Mouse (Mus musculus) stomach, postnatal 0 days (tissue): ENCODE measurements around the gene 9330182L06Rik.

ENCODE experiments used
- CTCF ChIP-seq: IDR thresholded peaks from 2 replicates; pipeline ENCODE4 v1.5.1; 2016; ENCODE audit warnings: antibody characterized with exemption, low read depth, mild to moderate bottlenecking, moderate library complexity
- EP300 ChIP-seq: optimal IDR thresholded peaks from 2 replicates; pipeline ENCODE3; 2016; ENCODE audit warnings: antibody characterized with exemption

DNA sequence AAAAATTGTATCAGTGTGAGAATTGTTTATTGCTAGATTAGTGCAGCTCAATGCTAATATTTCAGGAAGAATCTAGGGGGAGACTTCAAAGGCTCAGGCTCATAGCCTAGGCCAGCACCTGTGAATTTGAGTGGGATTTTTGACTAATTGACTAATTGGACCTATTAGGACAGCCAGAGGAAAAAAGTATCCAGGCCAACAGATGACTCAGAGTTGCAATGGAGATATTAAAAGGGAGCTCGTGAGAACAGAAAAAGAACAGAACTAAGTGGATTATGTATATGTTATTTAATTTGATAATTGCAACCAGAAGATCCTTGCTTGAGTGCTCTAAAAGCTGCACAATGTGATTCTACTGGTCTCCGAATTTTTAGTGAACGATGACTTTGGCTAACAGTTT is 3.7 kb downstream of the 9330182L06Rik start:
- TF ChIP-seq CTCF (no peak), EP300 (no peak)
